Mouse (Mus musculus) gastrocnemius, postnatal 4 days (tissue): ENCODE measurements around the gene Tirap. TPM values are rescaled to one million over a fixed set of nuclear protein-coding genes. Genes with fewer than 3 reads are reported as not detected.
A peak's percentile ranks its signal among the peaks of the same experiment; 100 is the strongest.

Experiments
- DNase-seq, 2 experiments: peaks; one replicate each; pipeline ENCODE4 v3.0.0; 2021 to 2022; ENCODE audit warnings: low spot score in 2 of 2, mixed read lengths in 2 of 2
- total RNA-seq, 2 experiments: library from RNA; stranded (reverse); gene quantifications; 2 replicates each; pipeline ENCODE4 v1.2.3; 2021

The Tirap gene
- total RNA-seq, 2 experiments from 2014 or later = 11.0 to 11.6 TPM

- DNase-seq = no peak
These were observed 7.0 kb downstream of the Tirap start for GRCm38 (mm10) chr9:35192983-35193542.

GRCm38 (mm10) chr9:35188700-35189099 lies 11.4 kb downstream of the Tirap start:
- peak in 1 of 2 experiments; percentile 27 for DNase-seq

GRCm38 (mm10) chr9:35187351-35187903 lies 12.7 kb downstream of the Tirap start:
- no peak for DNase-seq

GRCm38 (mm10) chr9:35186430-35186829 lies 13.7 kb downstream of the Tirap start:
- DNase-seq = no peak

GRCm38 (mm10) chr9:35183359-35183758 lies 16.7 kb downstream of the Tirap start:
- DNase-seq = no peak

GRCm38 (mm10) chr9:35182832-35183231 lies 17.3 kb downstream of the Tirap start:
- no peak for DNase-seq

- no peak for DNase-seq
These were observed 23.9 kb downstream of the Tirap start for GRCm38 (mm10) chr9:35176124-35176659.

GRCm38 (mm10) chr9:35175251-35176123 lies 24.6 kb downstream of the Tirap start, which contains the start of gene Dcps:
Gene Dcps (minus strand): TSS chr9:35176061.
- peak; percentile 69 to 92 for DNase-seq

GRCm38 (mm10) chr9:35173331-35173730 lies 26.8 kb downstream of the Tirap start:
- DNase-seq = no peak

GRCm38 (mm10) chr9:35170071-35170470 lies 30.0 kb downstream of the Tirap start:
- DNase-seq = no peak

GRCm38 (mm10) chr9:35166798-35167635 lies 33.1 kb downstream of the Tirap start:
- no peak for DNase-seq

GRCm38 (mm10) chr9:35166144-35166797 lies 33.8 kb downstream of the Tirap start:
- DNase-seq = no peak

- no peak for DNase-seq
These were observed 35.8 kb downstream of the Tirap start for GRCm38 (mm10) chr9:35164142-35164874.

GRCm38 (mm10) chr9:35163011-35163690 lies 36.9 kb downstream of the Tirap start:
- DNase-seq = peak in 1 of 2 experiments; percentile 60

GRCm38 (mm10) chr9:35161721-35162120 lies 38.4 kb downstream of the Tirap start:
- DNase-seq = no peak

- no peak for DNase-seq
These were observed 39.4 kb downstream of the Tirap start for GRCm38 (mm10) chr9:35160662-35161061.

GRCm38 (mm10) chr9:35158477-35158876 lies 41.6 kb downstream of the Tirap start:
- no peak for DNase-seq

GRCm38 (mm10) chr9:35156862-35157261 lies 43.2 kb downstream of the Tirap start:
- DNase-seq = no peak
